Mouse (Mus musculus): ENCODE data around the gene Jmjd4. TPM values are rescaled to one million over a fixed set of nuclear protein-coding genes. Genes with fewer than 3 reads are reported as not detected.

The Jmjd4 gene
- polyA plus RNA-seq (2017; shearing (Covaris generic)): 5.4 TPM

DNA sequence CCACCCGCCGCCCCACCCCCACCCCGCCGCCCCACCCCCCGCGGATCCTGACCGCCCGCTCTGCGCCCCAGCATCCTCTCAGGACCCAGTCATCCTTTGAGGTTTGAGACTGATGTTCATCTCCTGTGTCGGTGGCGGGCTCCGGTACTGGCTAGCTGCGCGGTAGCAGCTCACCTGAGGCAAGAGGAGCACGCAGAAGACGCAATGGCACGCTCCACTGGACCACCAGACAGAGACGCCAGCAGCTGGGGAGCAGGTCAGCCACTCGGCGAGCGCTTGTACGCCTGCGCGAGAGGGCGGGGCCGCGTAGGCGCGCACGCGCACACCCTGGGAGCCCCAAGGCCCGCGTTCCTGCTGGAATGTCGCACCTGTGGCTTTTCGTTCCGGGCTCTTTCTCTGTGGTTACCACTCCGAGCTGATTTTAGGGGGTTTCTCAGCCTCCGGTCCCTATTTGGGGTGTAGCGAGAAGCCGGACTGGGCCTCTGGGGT lies at the start of gene Jmjd4:
Jmjd4 (plus strand) TSS at position 305 of the 489 bp plus-strand sequence.

GRCm38 (mm10) chr11:59451086-59451485 lies 1.2 kb downstream of the Jmjd4 start, which contains the start of gene Snap47:
TSS of gene Snap47 (minus strand) at chr11:59451186.

GRCm38 (mm10) chr11:59472326-59472677 lies 22.5 kb downstream of the Jmjd4 start, which contains the start of gene Zfp867:
TSS of gene Zfp867 (minus strand) at chr11:59472474.

Other genes starting within 250 kb of the Jmjd4 start
- 21.3 TPM for gene Mrpl55, start 247.6 kb upstream of the Jmjd4 start, polyA plus RNA-seq (2017; shearing (Covaris generic))
- 45.8 TPM for gene 2310033P09Rik, start 241.7 kb upstream of the Jmjd4 start, polyA plus RNA-seq (2017; shearing (Covaris generic))
- 618 TPM for gene Arf1, start 221.8 kb upstream of the Jmjd4 start, polyA plus RNA-seq (2017; shearing (Covaris generic))
- 0.13 TPM for gene Wnt3a, start 159.3 kb upstream of the Jmjd4 start, polyA plus RNA-seq (2017; shearing (Covaris generic))
- not detected for gene Wnt9a, start 143.1 kb upstream of the Jmjd4 start, polyA plus RNA-seq (2017; shearing (Covaris generic))
- gene Prss38, start 74.4 kb upstream of the Jmjd4 start, polyA plus RNA-seq (2017; shearing (Covaris generic)): not detected
- gene Snap47, start 1.1 kb downstream of the Jmjd4 start, polyA plus RNA-seq (2017; shearing (Covaris generic)): 25.9 TPM
- 1.9 TPM for gene Zfp867, start 22.4 kb downstream of the Jmjd4 start, polyA plus RNA-seq (2017; shearing (Covaris generic))
- gene Zkscan17, start 76.7 kb downstream of the Jmjd4 start, polyA plus RNA-seq (2017; shearing (Covaris generic)): 19.9 TPM
- gene Nlrp3, start 91.5 kb downstream of the Jmjd4 start, polyA plus RNA-seq (2017; shearing (Covaris generic)): not detected
- gene Olfr222, start 126.2 kb downstream of the Jmjd4 start, polyA plus RNA-seq (2017; shearing (Covaris generic)): not detected
- gene Olfr223, start 143.2 kb downstream of the Jmjd4 start, polyA plus RNA-seq (2017; shearing (Covaris generic)): not detected
- 76.8 TPM for gene Mprip, start 211.3 kb downstream of the Jmjd4 start, polyA plus RNA-seq (2017; shearing (Covaris generic))